Mouse (Mus musculus) heart, embryonic 16.5 days (tissue): Measurements from ENCODE around the gene Grik1. TPM values are rescaled to one million over a fixed set of nuclear protein-coding genes. Genes with fewer than 3 reads are reported as not detected.

Source experiments
- polyA plus RNA-seq: library from polyadenylated mRNA; unstranded; fragments of >200 nt; fragmentation: Nextera tagmentation; extraction: Ambion mirVana; gene quantifications from 2 replicates; pipeline ENCODE4 v1.2.1, GENCODE M21; 2015

Gene Grik1
- polyA plus RNA-seq, 1 experiment from 2014 or later = 0.34 TPM

Other genes starting within 250 kb of the Grik1 start
- gene Cldn17, start 216.7 kb upstream of the Grik1 start, polyA plus RNA-seq = not detected in 2 replicates